Mouse (Mus musculus): Measurements from ENCODE around the gene Isca2.

The Isca2 gene

DNA sequence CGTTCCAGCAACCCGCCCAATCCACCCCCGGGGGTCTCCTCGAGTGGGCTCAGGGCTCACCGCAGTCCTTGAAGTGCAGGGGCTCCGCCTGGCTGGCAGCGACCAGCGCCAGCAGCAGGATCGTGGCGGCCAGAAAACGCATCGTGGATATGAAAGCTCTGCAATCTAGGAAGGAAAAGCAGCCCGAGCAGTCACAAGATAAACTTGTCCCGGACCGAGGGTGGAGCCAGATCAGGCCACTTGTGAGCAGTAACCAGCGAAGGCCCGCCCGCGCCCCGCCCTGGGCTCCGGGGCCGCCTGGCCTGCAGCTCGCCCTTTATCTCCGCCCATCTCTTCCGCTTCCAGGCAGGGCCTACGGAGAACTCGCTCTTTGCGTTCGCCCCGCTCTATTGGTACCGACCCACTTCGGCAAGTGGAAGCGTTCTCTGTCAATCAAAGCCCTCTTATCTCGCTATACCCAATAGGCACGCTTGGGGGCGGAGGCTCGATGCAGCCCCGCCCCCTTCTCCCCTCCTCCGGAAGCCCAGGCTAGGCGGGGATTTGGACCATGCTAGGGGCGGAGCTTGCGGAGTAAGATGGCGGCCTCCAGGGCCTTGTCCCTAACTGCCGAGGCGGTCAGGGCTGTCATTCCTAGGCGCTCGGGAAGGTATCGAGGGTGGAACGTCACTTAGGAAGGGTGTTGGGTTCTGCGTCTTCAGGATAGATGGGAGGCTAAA, at the start of gene Isca2, which contains the start of gene Npc2:
TSS of gene Isca2 (plus strand) at position 526 of the 716 bp plus-strand sequence.
TSS of gene Npc2 (minus strand) at position 427 of the 716 bp plus-strand sequence.
- peak; percentile 99 for DNase-seq (ENCODE audit: low read depth)

- no peak for DNase-seq (ENCODE audit: low read depth)
Measured at GRCm38 (mm10) chr12:84726391-84726790, 46.7 kb upstream of the Isca2 start.

- DNase-seq (ENCODE audit: low read depth), result no peak
Measured at GRCm38 (mm10) chr12:84726986-84727385, 46.1 kb upstream of the Isca2 start.

- DNase-seq (ENCODE audit: low read depth), result no peak
Measured at GRCm38 (mm10) chr12:84727434-84727833, 45.6 kb upstream of the Isca2 start.

GRCm38 (mm10) chr12:84728421-84728820, 44.6 kb upstream of the Isca2 start:
- no peak for DNase-seq (ENCODE audit: low read depth)

DNA sequence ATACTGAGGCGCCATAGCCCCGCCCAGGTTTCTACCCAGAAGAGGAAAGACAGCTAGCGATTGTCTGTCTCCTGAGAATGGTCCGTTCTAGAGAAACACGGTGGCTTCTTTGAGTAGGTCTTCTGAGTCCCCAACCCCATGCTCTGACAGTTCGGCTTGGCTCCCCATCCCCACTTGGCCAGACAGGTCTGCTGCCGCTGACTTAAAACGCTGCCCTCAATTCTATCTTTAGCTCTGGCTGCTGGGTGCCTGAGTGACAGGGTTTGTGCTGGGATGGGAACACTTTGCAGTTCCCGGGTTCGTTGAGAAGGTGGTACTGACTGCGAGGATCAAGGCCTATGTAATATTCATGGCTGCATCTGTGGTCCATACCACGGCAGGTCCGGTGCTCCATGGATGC, 39.7 kb upstream of the Isca2 start:
- DNase-seq (ENCODE audit: low read depth), result no peak

DNA sequence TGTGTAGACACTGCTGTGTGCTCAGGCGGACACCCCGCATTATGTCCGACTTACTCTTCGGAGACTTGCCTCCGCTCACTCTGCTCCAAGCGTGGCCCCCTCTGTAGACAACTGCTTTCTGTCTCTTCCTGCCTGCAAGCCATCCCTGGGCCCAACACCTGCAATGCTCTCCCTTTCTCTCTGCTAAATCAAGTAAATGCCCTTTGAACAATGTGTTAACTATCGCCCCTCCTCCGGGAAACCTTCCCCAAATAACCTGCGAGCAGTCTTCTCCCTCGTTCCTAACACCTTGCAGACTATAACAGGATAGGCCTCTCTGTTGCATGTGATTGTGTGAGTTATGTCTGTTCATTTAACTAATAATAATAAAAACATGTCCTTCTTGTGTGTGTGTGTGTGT, 29.6 kb upstream of the Isca2 start:
- DNase-seq (ENCODE audit: low read depth), result no peak

GRCm38 (mm10) chr12:84745700-84746099, 27.4 kb upstream of the Isca2 start:
- peak; percentile 17 for DNase-seq (ENCODE audit: low read depth)

GRCm38 (mm10) chr12:84748134-84748533, 24.9 kb upstream of the Isca2 start:
- no peak for DNase-seq (ENCODE audit: low read depth)

GRCm38 (mm10) chr12:84750661-84751060, 22.4 kb upstream of the Isca2 start:
- DNase-seq (ENCODE audit: low read depth), result peak; percentile 38

DNA sequence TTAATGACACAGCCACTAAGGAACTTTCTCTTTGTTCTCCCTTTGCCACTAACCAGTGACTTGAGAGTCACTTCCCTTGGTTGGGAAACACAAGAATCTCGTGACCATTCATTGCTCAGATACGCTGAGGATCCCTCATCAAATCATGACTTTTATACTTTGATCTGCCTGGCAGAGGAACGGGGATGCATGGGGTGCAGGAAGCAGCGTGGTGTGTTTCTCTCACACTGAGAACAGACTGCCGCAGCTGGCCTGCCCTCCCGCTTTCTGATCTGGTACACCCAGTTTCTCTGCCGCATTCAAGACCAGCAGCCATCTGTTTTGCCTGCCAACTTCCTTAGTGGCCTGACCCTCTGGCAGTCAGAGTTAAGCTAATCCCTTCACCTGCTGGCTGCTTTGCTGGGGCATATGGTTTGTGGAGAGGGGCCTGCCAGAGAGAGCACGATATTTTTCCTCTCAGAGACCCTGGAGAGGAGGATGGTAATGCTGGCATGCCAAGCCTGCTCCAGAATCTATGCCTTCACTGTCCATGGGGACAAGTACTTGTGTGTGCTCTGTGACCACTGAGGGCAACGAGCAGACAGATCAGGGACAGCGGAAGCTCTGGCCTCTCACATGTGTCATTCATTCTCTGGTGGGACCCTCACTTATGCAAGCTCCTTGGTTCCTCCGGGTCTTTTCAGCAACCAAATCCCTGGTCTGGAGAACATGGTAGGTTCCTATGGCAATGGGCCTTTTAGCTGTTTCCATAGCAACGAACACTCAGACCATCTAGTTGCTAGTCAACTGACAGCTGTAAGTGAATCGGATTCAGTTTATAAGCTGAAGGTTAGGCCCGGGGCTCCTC, 20.7 kb upstream of the Isca2 start:
- no peak for DNase-seq (ENCODE audit: low read depth)

DNA sequence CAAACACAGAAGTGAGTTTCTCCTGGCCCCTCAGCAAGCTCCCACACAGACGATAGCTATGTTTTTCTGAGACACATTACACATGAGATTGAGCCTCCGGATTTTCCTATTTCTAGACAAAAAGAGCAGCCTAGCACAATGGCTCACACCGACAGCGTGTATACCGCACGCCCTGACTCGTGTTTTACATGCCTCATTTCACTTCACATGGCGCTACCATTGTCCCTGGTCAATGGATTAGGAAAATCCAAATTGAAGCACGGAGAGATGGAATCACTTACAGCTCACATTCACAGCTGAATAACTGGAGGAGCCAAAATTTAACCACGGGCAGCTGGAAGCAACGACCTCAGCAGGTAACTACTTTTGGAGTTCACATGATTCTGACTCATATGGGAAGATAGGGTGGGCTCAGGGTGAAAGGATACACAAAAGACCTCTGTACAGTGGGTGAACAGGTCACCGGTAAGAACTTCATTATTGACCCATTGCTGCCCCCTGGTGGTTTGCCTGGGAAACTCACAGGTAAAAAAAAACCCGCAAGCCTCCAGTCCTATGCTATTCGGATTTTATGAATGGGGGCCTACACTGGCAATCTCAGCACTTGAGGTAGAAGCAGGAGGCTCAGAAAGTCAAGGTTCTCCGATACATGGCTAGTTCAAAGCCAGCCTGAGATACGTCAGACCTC, 17.9 kb upstream of the Isca2 start:
- peak; percentile 71 for DNase-seq (ENCODE audit: low read depth)

DNA sequence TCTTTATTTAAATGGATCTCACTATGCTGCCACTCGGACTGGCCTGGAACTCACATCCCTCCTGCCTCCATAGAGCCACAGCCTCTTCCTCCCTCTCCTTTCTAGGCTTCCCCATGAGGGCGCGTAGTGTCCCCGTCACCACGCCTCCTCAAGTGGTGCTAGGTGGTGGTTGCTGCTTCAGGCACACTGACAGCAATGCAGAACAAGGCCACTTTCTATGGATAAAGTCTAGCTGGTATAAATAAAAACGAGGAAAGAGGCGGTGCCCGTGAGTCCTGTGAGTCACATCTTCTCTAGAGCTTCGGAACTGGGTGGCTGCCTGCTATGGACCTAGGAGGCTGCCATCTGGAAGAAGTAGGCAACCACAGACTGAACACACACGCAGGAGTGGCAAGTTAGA, 17.0 kb upstream of the Isca2 start:
- DNase-seq (ENCODE audit: low read depth), result no peak

DNA sequence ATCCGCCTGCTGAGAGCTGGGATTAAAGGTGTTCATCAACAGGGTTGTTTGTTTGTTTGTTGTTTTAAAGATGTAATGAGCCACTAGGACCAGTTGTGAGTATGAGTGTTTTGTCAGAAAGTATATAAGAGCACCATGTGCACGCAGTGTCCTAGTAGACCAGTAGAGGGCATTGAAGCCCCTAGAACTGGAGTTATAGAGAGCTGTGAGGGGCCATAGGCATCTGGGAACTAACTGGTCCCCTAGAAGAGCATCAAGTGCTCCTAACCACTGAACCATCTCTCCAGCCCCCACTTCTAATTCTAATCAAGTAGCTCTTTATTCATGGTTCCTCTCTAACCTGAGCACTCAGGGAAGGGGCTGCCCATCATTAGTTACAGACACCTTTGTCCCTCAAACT, 14.0 kb upstream of the Isca2 start:
- DNase-seq (ENCODE audit: low read depth), result peak; percentile 71

GRCm38 (mm10) chr12:84762532-84762931, 10.5 kb upstream of the Isca2 start:
- DNase-seq (ENCODE audit: low read depth), result peak; percentile 70

- no peak for DNase-seq (ENCODE audit: low read depth)
Measured at GRCm38 (mm10) chr12:84763577-84764218, 9.4 kb upstream of the Isca2 start.

DNA sequence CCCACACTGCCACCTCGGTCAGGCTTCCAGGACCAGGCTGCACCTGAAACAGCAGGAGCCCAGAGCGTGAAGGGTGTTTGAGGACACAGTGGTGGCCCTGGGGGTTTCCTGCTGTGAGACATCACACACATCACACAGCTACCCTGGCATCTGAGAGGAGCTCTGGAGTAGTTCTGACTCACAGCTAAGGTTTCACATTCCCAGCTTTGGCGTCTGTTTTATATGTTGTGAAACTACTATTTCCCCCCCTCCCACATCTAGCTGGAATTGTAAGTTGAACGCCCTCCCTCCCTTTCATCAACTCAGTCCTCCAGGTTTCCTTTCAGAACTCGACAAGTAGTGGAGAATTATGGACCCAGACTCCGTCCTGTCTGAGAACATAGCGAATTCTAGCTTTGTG, 8.3 kb upstream of the Isca2 start:
- DNase-seq (ENCODE audit: low read depth), result peak; percentile 83

- DNase-seq (ENCODE audit: low read depth), result no peak
Measured at GRCm38 (mm10) chr12:84765506-84765905, 7.5 kb upstream of the Isca2 start.

- peak; percentile 50 for DNase-seq (ENCODE audit: low read depth)
Measured at GRCm38 (mm10) chr12:84766113-84766735, 6.8 kb upstream of the Isca2 start.

DNA sequence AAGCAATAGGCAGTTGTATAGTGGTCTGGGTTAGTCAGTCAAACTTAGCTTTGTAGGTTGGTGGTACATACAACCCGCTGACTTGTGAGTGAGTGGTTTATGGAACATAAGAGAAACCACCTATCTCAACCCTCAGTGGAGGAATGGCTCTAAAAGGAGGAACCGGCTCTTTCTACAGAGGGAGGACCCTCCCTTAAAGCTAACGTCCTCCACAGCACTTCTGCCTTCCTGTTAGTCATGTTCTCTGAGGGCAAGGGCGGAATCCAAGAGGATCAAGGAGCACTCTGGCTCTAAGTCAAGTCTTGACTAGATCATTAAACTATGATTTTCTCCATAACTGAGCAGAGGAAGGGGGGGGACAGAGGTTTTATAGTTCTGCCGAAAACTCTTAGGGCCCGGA, 5.5 kb upstream of the Isca2 start:
- peak; percentile 46 for DNase-seq (ENCODE audit: low read depth)

- DNase-seq (ENCODE audit: low read depth), result no peak
Measured at GRCm38 (mm10) chr12:84769624-84770023, 3.4 kb upstream of the Isca2 start.
